Mouse (Mus musculus) embryonic facial prominence, embryonic 11.5 days (tissue): ENCODE results near the gene Farp1. TPM values are rescaled to one million over a fixed set of nuclear protein-coding genes. Genes with fewer than 3 reads are reported as not detected.

Experiments
- ATAC-seq: fragments of 200-750 bp; cut with Nextera tagmentation; replicated peaks from 2 replicates; pipeline ENCODE4 v1.8.0; 2017; ENCODE audit warnings: low read depth; ENCODE audit not compliant: insufficient number of reproducible peaks, low FRiP score, low TSS enrichment
- DNase-seq: peaks from one replicate; pipeline ENCODE4 v3.0.0-alpha.2; 2015; ENCODE audit warnings: low spot score
- H3K27ac ChIP-seq: fragments of 300-500 bp; sonication (generic); replicated peaks from 2 replicates; pipeline ENCODE4 v1.5.1; 2014; ENCODE audit warnings: mild to moderate bottlenecking, low read depth, low read length, control low read depth
- H3K27me3 ChIP-seq: fragments of 300-500 bp; sonication (generic); 2 replicates; pipeline ENCODE4 v1.6.1; 2014; ENCODE audit warnings: mild to moderate bottlenecking, low read length, moderate library complexity, mixed read lengths; ENCODE audit not compliant: control insufficient read depth, insufficient read depth
- H3K36me3 ChIP-seq: fragments of 300-500 bp; sonication (generic); replicated peaks from 2 replicates; pipeline ENCODE4 v1.6.1; 2014; ENCODE audit warnings: low read depth, mild to moderate bottlenecking, low read length, moderate library complexity, mixed read lengths; ENCODE audit not compliant: control insufficient read depth, insufficient read depth
- H3K4me1 ChIP-seq: fragments of 300-500 bp; sonication (generic); 2 replicates; pipeline ENCODE4 v1.6.1; 2014; ENCODE audit warnings: low read length, mixed read lengths; ENCODE audit not compliant: control insufficient read depth, insufficient read depth
- H3K4me2 ChIP-seq: fragments of 300-500 bp; sonication (generic); 2 replicates; pipeline ENCODE4 v1.6.1; 2014; ENCODE audit warnings: low read depth, mild to moderate bottlenecking, control low read depth, low read length, moderate library complexity
- H3K4me3 ChIP-seq: fragments of 300-500 bp; sonication (generic); 2 replicates; pipeline ENCODE4 v1.5.1; 2014; ENCODE audit warnings: low read depth, low read length, control low read depth
- H3K9ac ChIP-seq: fragments of 300-500 bp; sonication (generic); replicated peaks from 2 replicates; pipeline ENCODE4 v1.6.1; 2014; ENCODE audit warnings: mild to moderate bottlenecking, control low read depth, low read length
- H3K9me3 ChIP-seq: fragments of 300-500 bp; sonication (generic); replicated peaks from 2 replicates; pipeline ENCODE4 v1.6.1; 2016; ENCODE audit warnings: mild to moderate bottlenecking, low read length, inconsistent platforms, mixed read lengths; ENCODE audit not compliant: control insufficient read depth
- WGBS: fragments of 180-500 bp; shearing (Covaris S2); extraction: QIAGEN DNeasy Blood & Tissue Kit; methylation state at CpG from one replicate; pipeline ENCODE4 v1.1.7; 2014; 5-methylcytosine and 5-hydroxymethylcytosine counted together
- polyA plus RNA-seq: library from polyadenylated mRNA; unstranded; fragments of >200 nt; fragmentation: Nextera tagmentation; extraction: Ambion mirVana; gene quantifications from 2 replicates; pipeline ENCODE4 v1.2.1, GENCODE M21; 2014

Gene Farp1
- polyA plus RNA-seq, 1 experiment from 2014 or later = 42.8 TPM

DNA sequence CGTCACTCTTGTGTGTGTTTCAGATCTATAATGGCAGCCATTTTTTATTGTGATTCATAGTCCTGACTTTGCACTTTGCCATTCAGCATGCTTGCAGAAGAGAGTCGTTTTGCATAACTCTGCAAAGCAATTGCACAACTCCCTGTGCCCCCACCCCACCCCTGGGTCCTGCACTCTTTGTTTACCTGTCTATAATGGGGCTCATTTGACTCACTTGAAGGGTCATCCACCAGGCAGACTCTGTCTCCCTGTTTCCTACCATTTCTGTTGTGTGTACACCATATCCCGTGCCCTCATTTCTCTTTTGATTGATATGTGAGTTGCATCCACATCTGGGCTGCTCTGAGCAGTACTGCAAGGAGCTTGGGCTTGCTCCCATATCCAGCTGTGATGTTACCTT, 175.3 kb downstream of the Farp1 start:
- Histone ChIP-seq H3K27ac (no peak overlapping the region), H3K27me3 (no peaks in the 10 kb centered on the region), H3K9me3 (no peaks in the 10 kb centered on the region), H3K9ac (no peak overlapping the region), H3K36me3 (peaks cover 2% of the 10 kb centered on the region; the same call in 1 of the 2 replicates), H3K4me2 (no peak overlapping the region), H3K4me3 (no peak overlapping the region), H3K4me1 (no peaks in the 10 kb centered on the region)
- no peak for DNase-seq
- WGBS = 86% methylated on average over 3 of the region's 3 CpGs
- no peak for ATAC-seq

DNA sequence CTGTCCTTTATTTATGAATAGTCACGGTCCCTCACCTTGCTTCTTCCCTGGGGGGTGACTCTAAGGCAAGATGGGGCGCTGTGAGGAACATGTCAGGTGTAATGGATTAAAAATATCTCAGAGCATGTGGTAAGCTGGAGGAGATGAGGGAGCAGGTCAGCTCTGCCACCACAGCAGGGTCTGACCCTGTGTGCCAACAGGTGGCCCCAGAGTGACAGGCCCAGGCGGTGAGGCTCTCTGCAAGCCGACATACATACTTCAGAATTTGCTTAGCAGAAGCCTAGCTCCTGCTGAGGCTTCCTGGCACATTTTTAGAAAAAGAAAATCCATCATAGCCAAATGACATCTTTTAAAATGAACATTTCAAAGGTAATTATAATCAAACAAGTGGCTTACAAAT, 178.7 kb downstream of the Farp1 start:
- Histone ChIP-seq H3K4me2 (no peak overlapping the region), H3K36me3 (peaks cover 2% of the 10 kb centered on the region; the same call in 1 of the 2 replicates), H3K27ac (no peak overlapping the region), H3K4me3 (no peak overlapping the region), H3K9ac (no peak overlapping the region), H3K4me1 (no peaks in the 10 kb centered on the region), H3K9me3 (no peaks in the 10 kb centered on the region), H3K27me3 (no peaks in the 10 kb centered on the region)
- ATAC-seq (no peak), DNase-seq (no peak)
- WGBS = 76% methylated on average over 4 of the region's 4 CpGs

DNA sequence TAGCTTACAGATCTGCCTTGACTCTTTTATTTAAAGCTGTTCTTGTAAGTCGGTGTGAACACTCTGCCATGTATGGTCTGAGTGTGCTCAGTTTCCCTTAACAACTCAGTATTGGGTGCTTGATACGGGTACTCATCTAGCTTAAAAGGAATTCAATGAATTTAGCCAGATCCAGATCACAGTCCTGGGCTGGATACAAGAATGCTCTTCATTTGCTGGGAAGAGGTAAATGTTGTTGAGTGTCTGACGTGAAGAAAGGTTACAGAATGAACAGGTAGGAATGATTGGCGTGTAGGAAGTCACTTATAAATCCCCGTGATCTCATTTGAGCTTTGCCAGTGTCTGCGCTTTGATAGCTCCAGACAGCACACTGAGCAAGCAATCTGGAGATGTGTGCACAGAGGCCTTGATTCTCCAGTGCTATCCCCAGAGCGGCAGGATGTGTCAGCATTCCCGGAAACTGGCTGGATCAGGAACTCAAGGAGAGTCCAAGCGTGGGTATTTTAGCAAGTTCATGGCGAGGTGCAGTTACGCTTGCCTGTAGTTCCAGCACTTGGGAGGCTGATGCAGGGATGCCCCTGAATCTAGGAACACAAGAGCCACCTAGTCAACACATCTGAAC, 179.7 kb downstream of the Farp1 start:
- no peak for DNase-seq
- no peaks in the 10 kb centered on the region for H3K4me1 ChIP-seq
- ATAC-seq = no peak

DNA sequence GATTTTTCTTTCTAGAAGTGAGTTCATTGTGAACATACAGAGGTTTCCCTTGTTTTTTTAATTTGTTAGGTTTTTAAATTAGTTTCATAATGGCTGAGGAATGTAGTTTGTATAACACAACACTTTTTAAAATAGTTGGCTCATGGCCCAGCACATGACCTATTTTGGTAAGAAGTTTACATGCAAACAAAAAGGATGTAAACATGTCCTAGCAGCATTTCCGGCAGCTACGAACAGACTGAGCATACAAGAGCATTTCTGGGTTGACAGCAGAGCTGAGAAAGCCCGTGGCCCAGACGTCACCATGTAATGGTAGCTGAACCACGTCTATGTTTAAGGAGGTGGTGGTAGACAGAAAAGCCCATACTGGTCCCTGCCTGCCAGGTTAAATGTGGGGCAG, 180.8 kb downstream of the Farp1 start:
- ATAC-seq (no peak), DNase-seq (no peak)
- Histone ChIP-seq H3K9me3 (no peaks in the 10 kb centered on the region), H3K36me3 (peaks cover 3% of the 10 kb centered on the region), H3K4me1 (no peaks in the 10 kb centered on the region), H3K4me3 (no peak overlapping the region), H3K4me2 (no peak overlapping the region), H3K27me3 (no peaks in the 10 kb centered on the region), H3K27ac (no peak overlapping the region), H3K9ac (no peak overlapping the region)
- WGBS = 68% methylated on average over 5 of the region's 5 CpGs

More for the DNA sequence above, 179.7 kb downstream of the Farp1 start:
- Histone ChIP-seq H3K9ac (no peak overlapping the region), H3K4me3 (no peak overlapping the region), H3K9me3 (no peaks in the 10 kb centered on the region), H3K4me2 (no peak overlapping the region), H3K36me3 (peaks cover 2% of the 10 kb centered on the region; the same call in 1 of the 2 replicates), H3K27me3 (no peaks in the 10 kb centered on the region), H3K27ac (no peak overlapping the region)
- WGBS = 87% methylated on average over 11 of the region's 11 CpGs

DNA sequence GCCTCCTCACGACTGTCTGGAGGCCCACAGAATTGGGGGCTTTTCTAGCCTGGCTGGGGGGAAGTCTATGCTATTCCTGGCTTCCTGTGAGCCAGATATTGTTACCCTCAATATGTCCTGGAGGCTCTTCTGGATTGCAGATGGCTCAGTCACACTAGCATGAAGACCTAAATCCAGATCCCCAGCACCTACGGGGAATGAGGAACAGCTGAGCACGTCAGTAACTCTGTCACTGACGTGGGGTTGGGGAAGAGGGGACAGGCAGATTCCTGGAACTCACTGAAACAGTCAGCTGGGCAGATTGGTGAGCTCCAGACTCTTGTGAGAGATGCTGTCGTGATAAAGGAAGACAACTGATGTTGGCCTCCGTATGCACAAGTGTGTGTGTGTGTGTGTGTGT, 181.7 kb downstream of the Farp1 start:
- no peaks in the 10 kb centered on the region for H3K9me3 ChIP-seq
- 68% methylated on average over 6 of the region's 6 CpGs for WGBS
- no peak for DNase-seq
- no peak overlapping the region for H3K9ac ChIP-seq
- no peak for ATAC-seq
- H3K4me3 ChIP-seq = no peak overlapping the region
- no peaks in the 10 kb centered on the region for H3K4me1 ChIP-seq
- H3K4me2 ChIP-seq = no peak overlapping the region
- peaks cover 9% of the 10 kb centered on the region for H3K36me3 ChIP-seq
- H3K27ac ChIP-seq = no peak overlapping the region
- no peaks in the 10 kb centered on the region for H3K27me3 ChIP-seq

DNA sequence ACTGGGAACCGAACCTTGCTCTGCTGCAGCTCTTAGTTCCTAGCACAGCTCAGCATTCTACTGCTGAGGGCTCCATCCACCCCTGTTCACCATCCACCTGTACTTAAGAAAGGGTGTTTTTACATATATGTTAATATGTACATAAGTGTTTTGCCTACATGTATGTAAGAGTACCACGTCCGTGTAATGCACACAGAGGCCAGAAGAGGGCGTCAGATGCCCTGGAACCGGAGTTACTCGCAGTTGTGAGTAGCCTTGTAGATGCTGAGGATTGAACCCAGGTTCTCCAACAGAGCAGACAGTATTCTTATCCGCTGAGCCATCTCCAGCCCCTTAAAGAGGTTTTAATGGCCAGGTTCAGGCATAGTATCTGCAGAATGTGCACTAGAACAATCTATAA, 183.6 kb downstream of the Farp1 start:
- no peak overlapping the region for H3K4me2 ChIP-seq
- DNase-seq (no peak), ATAC-seq (no peak)
- no peaks in the 10 kb centered on the region for H3K4me1 ChIP-seq
- H3K27ac ChIP-seq = no peak overlapping the region
- peaks cover 9% of the 10 kb centered on the region for H3K36me3 ChIP-seq
- 76% methylated on average over 7 of the region's 7 CpGs for WGBS
- H3K27me3 ChIP-seq = no peaks in the 10 kb centered on the region
- no peak overlapping the region for H3K4me3 ChIP-seq
- H3K9me3 ChIP-seq = no peaks in the 10 kb centered on the region
- no peak overlapping the region for H3K9ac ChIP-seq

DNA sequence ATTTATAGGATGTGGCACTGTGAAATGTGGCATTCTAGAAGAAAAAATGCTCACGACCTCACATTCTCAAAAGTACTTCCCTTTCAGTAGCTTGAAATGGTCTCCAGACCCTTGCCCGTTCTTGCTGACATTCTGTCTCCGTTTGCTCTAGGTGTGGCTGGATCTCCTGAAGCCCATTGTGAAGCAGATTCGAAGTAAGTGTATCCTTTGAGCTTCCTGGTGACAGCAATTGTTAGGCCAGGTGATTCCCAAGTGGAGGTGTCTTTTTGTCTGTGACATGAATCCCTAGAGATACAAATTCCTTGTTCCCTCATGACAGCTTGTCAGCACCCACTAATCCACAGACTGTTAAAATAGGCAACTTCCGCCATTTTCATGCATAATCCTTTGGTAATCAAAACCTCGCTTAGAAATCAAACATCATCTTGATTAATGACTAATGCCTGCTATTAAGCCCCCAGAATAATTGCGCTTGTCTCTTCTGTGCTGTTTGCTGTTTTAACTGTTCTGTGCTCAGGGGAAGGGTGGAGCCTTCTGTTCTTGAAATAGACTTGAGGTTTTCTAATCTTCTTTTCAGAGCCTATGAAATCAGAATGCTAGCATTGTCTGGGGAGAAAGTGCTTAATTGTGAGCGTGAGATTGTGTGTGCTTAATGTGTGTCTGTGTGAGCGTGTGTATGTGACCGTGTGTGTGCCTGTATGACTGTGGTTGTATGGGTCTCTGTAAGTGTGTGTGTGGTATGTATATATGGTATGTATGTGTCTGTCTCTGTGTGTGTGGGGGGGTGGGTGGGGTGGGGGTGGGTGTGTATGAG, 184.4 kb downstream of the Farp1 start:
- no peak overlapping the region for H3K9ac ChIP-seq
- H3K36me3 ChIP-seq = peaks cover 10% of the 10 kb centered on the region
- no peak overlapping the region for H3K4me2 ChIP-seq
- 81% methylated on average over 10 of the region's 10 CpGs for WGBS
- H3K4me3 ChIP-seq = no peak overlapping the region
- H3K4me1 ChIP-seq = no peaks in the 10 kb centered on the region
- H3K27ac ChIP-seq = no peak overlapping the region
- ATAC-seq (peak; percentile 47; the same call in 1 of the 2 replicates), DNase-seq (no peak)
- no peaks in the 10 kb centered on the region for H3K27me3 ChIP-seq
- no peaks in the 10 kb centered on the region for H3K9me3 ChIP-seq

DNA sequence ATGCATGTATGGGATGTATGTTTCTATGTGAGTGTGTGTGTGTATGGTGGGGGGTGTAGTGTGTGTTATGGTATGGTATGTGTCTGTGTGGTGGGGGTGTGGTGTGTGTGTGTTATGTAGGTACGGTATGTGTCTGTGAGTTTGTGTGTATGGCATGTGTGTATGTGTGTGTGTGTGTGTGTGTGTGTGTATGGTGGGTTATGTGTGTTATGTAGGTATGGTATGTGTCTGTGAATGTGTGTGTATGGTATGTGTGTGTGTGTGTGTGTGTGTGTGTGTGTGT, 185.0 kb downstream of the Farp1 start:
- Histone ChIP-seq H3K9me3 (no peaks in the 10 kb centered on the region), H3K27ac (no peak overlapping the region), H3K27me3 (no peaks in the 10 kb centered on the region), H3K4me2 (no peak overlapping the region), H3K4me1 (no peaks in the 10 kb centered on the region), H3K9ac (no peak overlapping the region), H3K4me3 (no peak overlapping the region), H3K36me3 (peaks cover 10% of the 10 kb centered on the region)
- peak; percentile 19; the same call in 1 of the 2 replicates for ATAC-seq
- DNase-seq = no peak
- 96% methylated on average over 1 of the region's 1 CpGs for WGBS
